Mouse (Mus musculus) adrenal gland, postnatal 10 days (tissue): Measurements from ENCODE around the gene Nynrin. TPM values are rescaled to one million over a fixed set of nuclear protein-coding genes. Genes with fewer than 3 reads are reported as not detected.

ENCODE experiments used
- DNase-seq: peaks from one replicate; pipeline ENCODE4 v3.0.0; 2021; ENCODE audit warnings: mixed read lengths
- total RNA-seq, 2 experiments: library from RNA; stranded (reverse); gene quantifications; 2 replicates each; pipeline ENCODE4 v1.2.3; 2021

Nynrin gene
- total RNA-seq, 2 experiments from 2014 or later, result 20.7 to 24.4 TPM

DNA sequence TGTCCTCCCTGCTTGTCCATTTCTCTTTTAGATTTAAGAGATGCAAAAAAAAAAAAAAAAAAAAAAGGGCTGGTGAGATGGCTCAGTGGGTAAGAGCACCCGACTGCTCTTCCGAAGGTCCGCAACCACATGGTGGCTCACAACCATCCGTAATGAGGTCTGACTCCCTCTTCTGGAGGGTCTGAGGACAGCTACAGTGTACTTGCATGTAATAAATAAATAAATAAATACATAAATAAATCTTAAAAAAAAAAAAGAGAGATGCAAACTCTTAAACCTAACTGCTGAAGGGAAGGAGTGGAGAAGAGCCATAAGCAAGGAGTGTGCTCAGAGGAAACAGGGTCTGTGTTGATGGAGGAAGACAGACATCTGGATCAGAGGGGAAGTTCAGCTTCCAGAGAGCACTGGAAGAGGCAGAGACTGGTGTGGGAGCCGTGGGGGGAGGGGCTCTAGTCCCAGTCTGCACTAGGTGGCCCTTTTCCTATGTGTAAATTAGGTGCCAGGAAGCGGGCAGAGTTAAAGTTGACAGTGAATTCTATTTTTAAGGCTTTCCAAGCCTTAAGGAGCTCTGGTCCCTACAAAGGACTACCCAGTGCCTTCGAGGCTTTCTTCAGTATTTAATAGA lies 24.6 kb downstream of the Nynrin start:
- DNase-seq, result no peak

- peak; percentile 88 for DNase-seq
Measured at GRCm38 (mm10) chr14:55879623-55880022, 25.8 kb downstream of the Nynrin start.

GRCm38 (mm10) chr14:55880982-55881381 lies 27.2 kb downstream of the Nynrin start:
- no peak for DNase-seq

DNA sequence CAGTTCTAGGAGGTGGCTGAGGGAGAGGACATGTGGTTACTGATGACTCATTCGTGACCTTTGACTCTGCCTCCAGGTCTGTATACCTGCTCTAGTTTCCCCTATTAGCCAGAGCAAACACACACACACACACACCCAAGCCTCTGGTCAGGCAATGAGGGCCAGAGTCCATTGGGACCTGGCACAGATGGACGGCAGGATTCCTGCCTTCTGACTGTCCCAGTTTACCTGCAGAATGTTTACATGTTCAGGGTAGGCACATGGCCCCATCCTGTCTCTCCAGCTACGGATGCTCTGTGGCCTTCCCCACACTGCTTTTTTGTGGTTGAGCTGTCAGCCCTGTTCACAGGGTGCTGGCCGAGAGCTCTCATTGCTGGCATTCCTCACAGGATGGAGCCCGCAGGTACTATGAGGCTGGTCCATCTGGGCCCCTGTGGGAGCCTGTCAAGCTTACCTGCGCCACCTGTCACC lies 28.4 kb downstream of the Nynrin start:
- no peak for DNase-seq

DNA sequence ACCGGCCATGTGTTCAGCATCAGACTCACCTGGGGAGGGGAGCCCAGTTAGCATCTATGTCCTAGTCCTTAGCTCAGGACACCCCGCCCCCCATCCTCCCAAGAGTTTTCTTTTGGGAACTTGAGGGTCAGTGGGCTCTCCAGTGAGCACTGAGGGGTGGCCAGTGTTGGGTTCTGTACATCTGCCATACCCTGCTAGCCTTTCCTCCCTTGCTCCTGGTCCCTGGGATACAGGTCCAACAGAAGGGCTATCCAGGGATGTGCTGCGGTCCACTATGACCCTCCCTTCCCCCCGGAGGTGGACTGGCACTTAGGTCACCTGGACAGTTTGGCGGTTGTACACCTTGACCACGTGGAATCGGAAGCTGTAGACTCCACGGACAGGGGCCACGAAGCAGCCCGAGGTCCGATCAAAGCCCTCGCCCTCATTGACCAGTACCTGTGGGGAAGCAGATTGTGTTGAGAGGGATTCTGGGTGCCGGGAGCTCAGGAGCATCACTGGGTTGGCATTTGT lies 29.4 kb downstream of the Nynrin start:
- DNase-seq, result no peak

DNA sequence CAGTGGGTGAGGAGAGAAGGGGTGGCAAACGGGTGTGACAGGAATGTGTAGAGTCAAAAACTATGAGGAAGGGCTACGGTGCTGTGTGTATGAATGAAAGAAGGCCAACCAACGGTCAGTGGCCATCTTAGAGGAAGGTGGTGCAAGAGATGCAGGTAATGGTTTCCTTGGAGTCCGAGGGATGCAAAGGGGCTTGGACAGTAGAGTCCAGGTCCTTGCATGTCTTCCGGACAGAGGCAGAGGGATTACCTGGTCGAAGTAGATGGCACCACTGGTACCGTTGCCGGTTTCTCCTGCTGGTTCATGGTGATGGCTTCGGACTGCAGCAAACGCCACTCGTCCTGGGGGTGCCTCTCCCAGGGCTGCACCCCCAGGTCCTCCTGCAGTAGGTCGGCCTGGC lies 29.9 kb downstream of the Nynrin start:
- no peak for DNase-seq

DNA sequence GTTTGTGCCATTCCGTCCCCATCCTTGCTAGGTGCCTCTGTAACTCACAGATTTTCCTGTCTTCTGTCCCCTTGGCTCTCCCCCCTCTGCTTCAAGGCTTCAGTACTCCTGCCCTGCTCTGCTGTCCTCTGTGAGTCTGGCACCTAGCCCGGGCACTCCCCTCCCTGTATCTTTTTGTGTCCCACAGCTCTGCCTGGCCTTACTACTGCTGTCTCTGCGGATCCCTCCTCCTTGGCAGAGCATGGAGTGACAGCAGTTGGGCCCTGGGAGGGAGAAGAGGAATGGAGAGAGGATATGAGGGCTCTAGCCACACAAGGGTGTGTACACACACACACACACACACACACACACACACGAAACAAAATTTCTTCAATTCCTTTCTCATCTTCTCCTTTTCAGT lies 30.4 kb downstream of the Nynrin start, which contains the start of gene Cbln3:
TSS of gene Cbln3 (minus strand) at position 227 of the 400 bp plus-strand sequence.
- peak; percentile 86 for DNase-seq

- peak; percentile 96 for DNase-seq
Measured at GRCm38 (mm10) chr14:55884713-55885113, 30.9 kb downstream of the Nynrin start, which contains the start of gene Khnyn. Gene Khnyn, plus strand, starts transcription at chr14:55884947.

DNA sequence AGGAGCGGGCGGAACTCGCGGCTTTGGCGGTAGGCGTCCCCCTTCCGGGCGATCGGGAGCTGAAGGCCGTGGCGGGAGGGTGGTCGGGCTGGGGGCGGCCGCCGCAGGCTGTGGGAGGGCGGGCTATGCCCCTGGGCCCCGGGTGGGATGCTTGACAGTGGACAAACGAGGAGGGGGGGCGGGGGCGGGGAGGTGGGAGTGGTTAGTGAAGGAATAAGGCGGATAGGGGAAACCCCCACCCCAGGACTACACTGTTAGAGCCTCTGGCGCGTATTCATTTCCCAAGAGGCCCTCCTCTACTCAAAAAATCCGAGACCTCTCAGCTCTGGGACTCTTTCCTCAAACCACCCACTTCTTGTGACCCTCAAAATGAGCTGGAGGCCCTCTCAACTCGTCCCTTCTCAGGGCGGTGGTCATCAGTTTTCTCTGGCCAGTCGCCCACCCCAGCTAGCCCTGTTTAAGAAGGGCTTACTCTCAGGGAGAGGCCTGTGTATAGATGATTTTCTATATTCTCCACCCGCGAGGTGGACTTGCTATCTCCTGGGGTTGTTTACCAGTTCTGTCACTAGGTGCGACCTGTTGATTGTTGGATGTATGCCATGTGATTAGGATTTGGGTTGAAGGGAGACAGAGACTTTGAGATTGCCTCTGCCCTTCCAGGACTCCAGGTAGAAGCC lies 31.4 kb downstream of the Nynrin start:
- no peak for DNase-seq

GRCm38 (mm10) chr14:55885791-55886271 lies 32.0 kb downstream of the Nynrin start:
- DNase-seq, result peak; percentile 67

DNA sequence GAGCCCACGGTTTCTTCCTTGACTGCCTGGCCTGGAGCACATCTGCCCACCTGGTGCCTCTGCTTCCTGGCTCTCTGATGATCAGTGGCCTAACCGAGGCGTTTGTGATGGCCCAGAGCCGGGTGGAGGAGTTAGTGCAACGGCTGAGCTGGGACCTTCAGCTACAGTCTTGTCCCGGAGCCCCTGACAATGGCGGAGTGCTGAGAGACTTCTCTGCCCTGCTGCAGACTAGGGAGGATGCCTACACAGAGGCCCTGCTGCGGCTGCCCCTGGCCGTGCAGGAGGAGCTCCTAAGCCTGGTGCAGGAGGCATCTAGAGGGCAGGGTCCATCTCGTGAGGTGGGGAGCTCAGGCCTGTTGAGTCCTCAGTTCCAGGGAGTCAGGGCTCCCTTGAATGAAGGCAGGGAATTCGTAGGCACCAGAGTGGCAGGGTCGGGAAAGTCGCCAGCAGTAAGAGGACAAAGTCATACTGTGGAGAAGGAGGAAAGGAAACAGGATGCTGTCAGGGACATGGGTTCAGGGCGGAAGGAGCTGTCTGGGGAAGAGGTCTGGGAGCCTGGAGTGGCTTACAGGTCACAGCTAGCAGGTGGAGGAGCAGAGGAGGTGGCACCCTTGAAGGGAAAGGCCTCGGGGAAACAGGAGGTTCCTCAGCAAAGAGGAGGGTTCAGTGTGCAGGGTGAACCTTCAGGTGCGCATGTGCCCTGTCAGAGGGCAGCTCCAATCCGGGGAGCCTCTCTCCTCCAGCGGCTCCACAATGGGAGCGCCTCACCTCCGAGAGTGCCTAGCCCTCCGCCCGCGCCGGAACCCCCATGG lies 33.0 kb downstream of the Nynrin start:
- no peak for DNase-seq

DNA sequence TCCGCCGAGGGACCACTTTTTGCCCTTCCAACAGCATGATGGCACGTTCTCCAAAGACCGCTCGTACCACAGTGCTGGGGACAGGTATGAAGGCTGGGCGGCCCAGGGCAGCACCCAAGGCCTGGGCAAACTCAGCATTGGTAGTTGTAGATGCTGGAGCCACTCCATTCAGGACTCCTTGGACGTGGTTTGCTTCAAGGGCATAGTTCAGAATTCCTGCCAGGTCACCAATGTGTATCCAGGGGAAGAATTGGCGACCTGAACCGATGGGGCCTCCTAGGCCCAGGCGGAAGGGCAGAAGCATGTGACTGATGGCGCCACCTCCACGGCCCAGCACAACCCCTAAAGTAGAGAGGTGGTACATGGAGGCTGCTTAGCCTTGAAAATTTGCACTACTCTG lies 43.9 kb downstream of the Nynrin start:
- DNase-seq, result peak; percentile 44

- DNase-seq, result no peak
Measured at GRCm38 (mm10) chr14:55898947-55899346, 45.1 kb downstream of the Nynrin start.

GRCm38 (mm10) chr14:55899701-55900413 lies 46.0 kb downstream of the Nynrin start, which contains the start of gene Sdr39u1:
Gene Sdr39u1, minus strand, starts transcription at chr14:55900293.
- peak; percentile 92 for DNase-seq

DNA sequence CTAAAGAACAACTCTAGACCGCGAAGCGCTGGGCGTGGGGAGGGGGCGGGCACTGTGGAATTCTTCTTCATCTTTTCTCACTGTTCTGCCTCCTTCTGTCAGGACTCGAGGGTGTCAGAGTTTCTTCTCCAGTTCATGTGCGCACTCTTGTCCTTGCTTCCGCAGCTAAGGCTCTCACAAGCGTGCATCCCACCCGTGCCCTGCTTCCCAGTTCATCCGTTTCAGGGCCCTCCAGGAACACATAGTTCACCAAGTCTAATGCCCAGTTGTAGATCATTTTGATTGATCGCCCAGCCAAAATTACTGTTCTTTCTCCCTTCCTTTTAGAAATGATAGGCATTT lies 46.6 kb downstream of the Nynrin start:
- no peak for DNase-seq

GRCm38 (mm10) chr14:55905518-55905917 lies 51.7 kb downstream of the Nynrin start:
- DNase-seq, result no peak

GRCm38 (mm10) chr14:55913406-55913805 lies 59.6 kb downstream of the Nynrin start:
- no peak for DNase-seq

GRCm38 (mm10) chr14:55918240-55919082 lies 64.7 kb downstream of the Nynrin start:
- peak; percentile 81 for DNase-seq

DNA sequence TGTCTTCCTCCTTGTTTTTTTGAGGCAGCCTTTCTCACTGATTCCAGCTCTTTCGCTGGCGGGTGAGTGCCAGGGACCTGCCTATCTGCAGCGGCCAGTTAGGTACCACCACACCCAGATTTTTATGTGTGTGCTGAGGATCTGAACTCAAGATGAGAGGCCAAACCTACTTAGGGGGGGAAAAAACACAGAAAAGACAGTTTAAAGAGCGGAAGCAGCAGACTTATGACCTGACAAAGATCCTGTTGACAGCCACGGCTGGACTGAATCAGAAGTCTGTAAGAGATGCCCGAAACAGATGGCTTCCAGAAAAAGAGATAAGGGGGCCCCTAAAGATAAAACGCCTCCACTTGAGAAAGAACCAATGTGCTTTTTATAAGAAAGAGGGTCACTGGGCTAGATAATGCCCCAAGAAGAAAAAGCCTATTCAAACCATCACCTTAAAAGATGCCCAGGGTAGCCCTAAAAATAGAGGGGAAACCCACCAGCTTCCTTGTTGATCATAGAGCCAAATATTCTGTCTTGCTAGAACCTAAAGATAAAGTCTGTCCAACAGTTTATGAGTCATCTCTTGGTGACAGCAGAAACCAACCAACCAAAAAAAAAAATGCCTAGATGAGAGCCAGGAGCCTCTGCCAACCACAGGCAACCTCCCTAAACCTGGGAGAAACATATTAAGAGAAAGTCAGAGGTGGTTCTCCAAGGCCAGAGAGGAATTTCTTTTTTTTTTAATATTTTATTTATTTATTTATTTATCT lies 68.8 kb downstream of the Nynrin start:
- no peak for DNase-seq
